Mouse (Mus musculus): ENCODE data around the gene Mark1. TPM values are rescaled to one million over a fixed set of nuclear protein-coding genes. Genes with fewer than 3 reads are reported as not detected.

The Mark1 gene
- polyA plus RNA-seq (2012; rRNA removed): 49.7 and 53.1 TPM in 2 replicates

- TF ChIP-seq CTCF (IDR thresholded peaks at IDR 0.05; ENCODE audit: extremely low read depth, insufficient read depth, low read length) (no peak), POLR2A (IDR thresholded peaks at IDR 0.05; ENCODE audit: extremely low read depth, insufficient read depth, low read length) (no peak)
- Histone ChIP-seq H3K27ac (ENCODE audit: insufficient read depth, low read length) (peak within 1 kb of the TSS; percentile 98), H3K4me1 (ENCODE audit: control insufficient read depth, insufficient read depth, low read length) (peaks cover 6% of the 10 kb centered on the region; the same call in 1 of the 2 replicates), H3K4me3 (ENCODE audit: insufficient read depth, low read length) (peak within 1 kb of the TSS; percentile 85)
Observed at GRCm38 (mm10) chr1:184999071-184999750, at the start of gene Mark1. Gene Mark1 (minus strand): TSS chr1:184999570.

- TF ChIP-seq CTCF (IDR thresholded peaks at IDR 0.05; ENCODE audit: extremely low read depth, insufficient read depth, low read length) (no peak), POLR2A (IDR thresholded peaks at IDR 0.05; ENCODE audit: extremely low read depth, insufficient read depth, low read length) (no peak)
- H3K4me3 ChIP-seq (ENCODE audit: insufficient read depth, low read length): no peak overlapping the region
- H3K27ac ChIP-seq (ENCODE audit: insufficient read depth, low read length): no peak overlapping the region
- H3K4me1 ChIP-seq (ENCODE audit: control insufficient read depth, insufficient read depth, low read length): no peaks in the 10 kb centered on the region
Observed at GRCm38 (mm10) chr1:185047516-185048247, 48.3 kb upstream of the Mark1 start.

GRCm38 (mm10) chr1:185046513-185046912, 47.1 kb upstream of the Mark1 start:
- no peak for TF ChIP-seq POLR2A (IDR thresholded peaks at IDR 0.05; ENCODE audit: extremely low read depth, insufficient read depth, low read length)
- no peak for TF ChIP-seq CTCF (IDR thresholded peaks at IDR 0.05; ENCODE audit: extremely low read depth, insufficient read depth, low read length)
- Histone ChIP-seq H3K4me1 (ENCODE audit: control insufficient read depth, insufficient read depth, low read length) (no peaks in the 10 kb centered on the region), H3K4me3 (ENCODE audit: insufficient read depth, low read length) (no peak overlapping the region), H3K27ac (ENCODE audit: insufficient read depth, low read length) (no peak overlapping the region)

- Histone ChIP-seq H3K27ac (ENCODE audit: insufficient read depth, low read length) (no peak overlapping the region), H3K4me1 (ENCODE audit: control insufficient read depth, insufficient read depth, low read length) (no peaks in the 10 kb centered on the region), H3K4me3 (ENCODE audit: insufficient read depth, low read length) (no peak overlapping the region)
- TF ChIP-seq POLR2A (IDR thresholded peaks at IDR 0.05; ENCODE audit: extremely low read depth, insufficient read depth, low read length) (no peak), CTCF (IDR thresholded peaks at IDR 0.05; ENCODE audit: extremely low read depth, insufficient read depth, low read length) (no peak)
Observed at GRCm38 (mm10) chr1:185038183-185038686, 38.9 kb upstream of the Mark1 start.

GRCm38 (mm10) chr1:185030565-185030964, 31.2 kb upstream of the Mark1 start:
- Histone ChIP-seq H3K4me3 (ENCODE audit: insufficient read depth, low read length) (no peak overlapping the region), H3K4me1 (ENCODE audit: control insufficient read depth, insufficient read depth, low read length) (no peaks in the 10 kb centered on the region), H3K27ac (ENCODE audit: insufficient read depth, low read length) (no peak overlapping the region)
- TF ChIP-seq POLR2A (IDR thresholded peaks at IDR 0.05; ENCODE audit: extremely low read depth, insufficient read depth, low read length): no peak
- TF ChIP-seq CTCF (IDR thresholded peaks at IDR 0.05; ENCODE audit: extremely low read depth, insufficient read depth, low read length): no peak

GRCm38 (mm10) chr1:185020429-185021168, 21.2 kb upstream of the Mark1 start:
- TF ChIP-seq POLR2A (IDR thresholded peaks at IDR 0.05; ENCODE audit: extremely low read depth, insufficient read depth, low read length): no peak
- no peak for TF ChIP-seq CTCF (IDR thresholded peaks at IDR 0.05; ENCODE audit: extremely low read depth, insufficient read depth, low read length)
- no peak overlapping the region for H3K27ac ChIP-seq (ENCODE audit: insufficient read depth, low read length)

GRCm38 (mm10) chr1:185012566-185012965, 13.2 kb upstream of the Mark1 start:
- Histone ChIP-seq H3K4me1 (ENCODE audit: control insufficient read depth, insufficient read depth, low read length) (no peaks in the 10 kb centered on the region), H3K27ac (ENCODE audit: insufficient read depth, low read length) (no peak overlapping the region), H3K4me3 (ENCODE audit: insufficient read depth, low read length) (no peak overlapping the region)
- TF ChIP-seq POLR2A (IDR thresholded peaks at IDR 0.05; ENCODE audit: extremely low read depth, insufficient read depth, low read length) (no peak), CTCF (IDR thresholded peaks at IDR 0.05; ENCODE audit: extremely low read depth, insufficient read depth, low read length) (no peak)

More at GRCm38 (mm10) chr1:185020429-185021168, 21.2 kb upstream of the Mark1 start:
- H3K4me3 ChIP-seq (ENCODE audit: insufficient read depth, low read length): no peak overlapping the region
- H3K4me1 ChIP-seq (ENCODE audit: control insufficient read depth, insufficient read depth, low read length): no peaks in the 10 kb centered on the region

- Histone ChIP-seq H3K4me3 (ENCODE audit: insufficient read depth, low read length) (no peak overlapping the region), H3K27ac (ENCODE audit: insufficient read depth, low read length) (no peak overlapping the region), H3K4me1 (ENCODE audit: control insufficient read depth, insufficient read depth, low read length) (no peaks in the 10 kb centered on the region)
- no peak for TF ChIP-seq CTCF (IDR thresholded peaks at IDR 0.05; ENCODE audit: extremely low read depth, insufficient read depth, low read length)
- no peak for TF ChIP-seq POLR2A (IDR thresholded peaks at IDR 0.05; ENCODE audit: extremely low read depth, insufficient read depth, low read length)
Observed at GRCm38 (mm10) chr1:185007066-185007465, 7.7 kb upstream of the Mark1 start.
